ENCODE assay signal across 18 mouse cellular contexts in genomic region chrX:75323556-75323955, GRCm38 (mm10). TPM values are rescaled to one million over a fixed set of nuclear protein-coding genes. Genes with fewer than 3 reads are reported as not detected.
DNase-seq lines count a peak whose midpoint lies in the region; ATAC-seq and TF ChIP-seq lines count a peak whose summit lies in the region.
"Had no signal": no experiment of that assay in that cellular context is flagged by ENCODE, and none has a peak within 500 bp of the region (broad histone marks: within the 10 kb centered on the region; RNA-seq: fewer than 3 reads in every experiment).

No protein-coding gene starts in this region.

- H3K4me3 ChIP-seq in forebrain, postnatal 0 days (ENCODE audit: low read depth, low read length): no peak overlapping the region
- no peak overlapping the region for H3K4me3 ChIP-seq in forebrain, embryonic 16.5 days (replicated peaks; ENCODE audit: low read length)
- H3K4me3 ChIP-seq: embryonic facial prominence, embryonic 10.5 days; embryonic facial prominence, embryonic 12.5 days; forebrain, embryonic 13.5 days; forebrain, embryonic 15.5 days had no signal

- ATAC-seq in forebrain, postnatal 0 days: peak; percentile 40
- ATAC-seq in forebrain, embryonic 16.5 days: no peak
- ATAC-seq: forebrain, embryonic 13.5 days; forebrain, embryonic 15.5 days had no signal

- 84% methylated on average over 4 of the region's 4 CpGs for WGBS in forebrain, postnatal 0 days
- 93% methylated on average over 4 of the region's 4 CpGs for WGBS in forebrain, embryonic 16.5 days

- DNase-seq in forebrain, postnatal 0 days: no peak
- DNase-seq in left cerebral cortex, adult 11 months (ENCODE audit: low spot score): peak; percentile 0
- DNase-seq in left cerebral cortex, postnatal 4 days: no peak
- DNase-seq in telencephalon, adult 2 months (ENCODE audit: low read depth, low spot score): peak; percentile 29
- no peak for DNase-seq in heart, adult 18-20 months
- DNase-seq: adrenal gland, adult 2 months; adrenal gland, postnatal 10 days; adrenal gland, postnatal 25 days; cerebellum, adult 11-12 months; cerebellum, adult 2 months; cerebellum, adult 9-10 months; cerebellum, postnatal 10 days; cerebellum, postnatal 25 days had no signal

- no peak for TF ChIP-seq CTCF in forebrain, postnatal 0 days (IDR thresholded peaks at IDR 0.05; ENCODE audit: low read depth)

- H3K27me3 ChIP-seq in forebrain, postnatal 0 days (ENCODE audit: insufficient read depth, low read length): no peaks in the 10 kb centered on the region
- H3K27me3 ChIP-seq in forebrain, embryonic 16.5 days (replicated peaks; ENCODE audit: control insufficient read depth, insufficient read depth, low read length): no peaks in the 10 kb centered on the region
- H3K27me3 ChIP-seq: embryonic facial prominence, embryonic 12.5 days; forebrain, embryonic 13.5 days; forebrain, embryonic 15.5 days had no signal

- no peaks in the 10 kb centered on the region for H3K36me3 ChIP-seq in forebrain, postnatal 0 days (ENCODE audit: insufficient read depth)
- no peaks in the 10 kb centered on the region for H3K36me3 ChIP-seq in forebrain, embryonic 16.5 days (ENCODE audit: control insufficient read depth, insufficient read depth)
- H3K36me3 ChIP-seq: embryonic facial prominence, embryonic 10.5 days; embryonic facial prominence, embryonic 12.5 days; forebrain, embryonic 15.5 days had no signal

- H3K9me3 ChIP-seq in forebrain, postnatal 0 days (ENCODE audit: low read length): no peaks in the 10 kb centered on the region
- no peaks in the 10 kb centered on the region for H3K9me3 ChIP-seq in forebrain, embryonic 16.5 days (ENCODE audit: control insufficient read depth, low read length)
- H3K9me3 ChIP-seq: embryonic facial prominence, embryonic 10.5 days; embryonic facial prominence, embryonic 12.5 days; forebrain, embryonic 13.5 days; forebrain, embryonic 15.5 days had no signal

- intact Hi-C loops in left cerebral cortex, postnatal 4 days (cut with DNase I): no loop called here

- no peak overlapping the region for H3K27ac ChIP-seq in forebrain, postnatal 0 days (ENCODE audit: low read depth, low read length)
- no peak overlapping the region for H3K27ac ChIP-seq in forebrain, embryonic 16.5 days (ENCODE audit: low read length)
- H3K27ac ChIP-seq: embryonic facial prominence, embryonic 10.5 days; embryonic facial prominence, embryonic 12.5 days; forebrain, embryonic 13.5 days; forebrain, embryonic 15.5 days had no signal

- no peak overlapping the region for H3K9ac ChIP-seq in forebrain, postnatal 0 days
- no peak overlapping the region for H3K9ac ChIP-seq in forebrain, embryonic 16.5 days (replicated peaks; ENCODE audit: low read depth, low read length)
- H3K9ac ChIP-seq: embryonic facial prominence, embryonic 12.5 days; forebrain, embryonic 13.5 days; forebrain, embryonic 15.5 days had no signal

- H3K4me2 ChIP-seq in forebrain, postnatal 0 days (ENCODE audit: low read depth): no peak overlapping the region
- H3K4me2 ChIP-seq in forebrain, embryonic 16.5 days (ENCODE audit: low read length): no peak overlapping the region
- H3K4me2 ChIP-seq: embryonic facial prominence, embryonic 12.5 days; forebrain, embryonic 13.5 days; forebrain, embryonic 15.5 days had no signal

- no peaks in the 10 kb centered on the region for H3K4me1 ChIP-seq in forebrain, postnatal 0 days (ENCODE audit: insufficient read depth)
- H3K4me1 ChIP-seq in forebrain, embryonic 16.5 days (replicated peaks; ENCODE audit: control insufficient read depth, insufficient read depth, low read length): no peaks in the 10 kb centered on the region
- H3K4me1 ChIP-seq: embryonic facial prominence, embryonic 10.5 days; embryonic facial prominence, embryonic 12.5 days; forebrain, embryonic 13.5 days; forebrain, embryonic 15.5 days had no signal

RNA-seq across cellular contexts. Expression of gene Fundc2, which starts 58.6 kb away (rescaled TPM):
- 24.2 and 30.8 TPM in 2 replicates for total RNA-seq in forebrain, postnatal 0 days (2014; rRNA removed)
- polyA plus RNA-seq in forebrain, postnatal 0 days (2015; fragmentation: Nextera tagmentation; extraction: Ambion mirVana): 30.3 and 31.2 TPM in 2 replicates
- 26.9 and 32.5 TPM in 2 replicates for polyA plus RNA-seq in forebrain, embryonic 16.5 days (2015; fragmentation: Nextera tagmentation; extraction: Ambion mirVana)
- 10 to 100 TPM; 34.8 to 42.1 TPM for total RNA-seq in left cerebral cortex, postnatal 4 days (2021)
- 100 to 1,000 TPM; 150 to 179 TPM for total RNA-seq in heart, adult 18-20 months (2021)

RNA-seq across cellular contexts. Expression of gene F8, which starts 58.9 kb away (rescaled TPM):
- total RNA-seq in forebrain, postnatal 0 days (2014; rRNA removed): 1.00 and 1.8 TPM in 2 replicates
- polyA plus RNA-seq in forebrain, postnatal 0 days (2015; fragmentation: Nextera tagmentation; extraction: Ambion mirVana): 0.64 and 1.2 TPM in 2 replicates
- 0.29 and 1.1 TPM in 2 replicates for polyA plus RNA-seq in forebrain, embryonic 16.5 days (2015; fragmentation: Nextera tagmentation; extraction: Ambion mirVana)
- total RNA-seq in left cerebral cortex, postnatal 4 days (2021): 1 to 10 TPM; 1.1 TPM
- total RNA-seq in heart, adult 18-20 months (2021): 1 to 10 TPM; 1.6 to 2.3 TPM

Comparison
In these comparisons a context has a peak if more than half of its experiments do, and no peak if none do; other contexts are left out.
1. DNase-seq: peak in left cerebral cortex, adult 11 months (single experiment) and telencephalon, adult 2 months (single experiment); none in forebrain, postnatal 0 days (single experiment), left cerebral cortex, postnatal 4 days (single experiment) and heart, adult 18-20 months (0 of 2).